Mouse (Mus musculus) liver, embryonic 16.5 days (tissue): ENCODE data around the gene Akt1. TPM values are rescaled to one million over a fixed set of nuclear protein-coding genes. Genes with fewer than 3 reads are reported as not detected.

Source experiments
- ATAC-seq: fragments of 200-750 bp; cut with Nextera tagmentation; 2 replicates; pipeline ENCODE4 v1.8.0; 2017; ENCODE audit warnings: low read depth, mild to moderate bottlenecking, moderate number of reproducible peaks, moderate library complexity
- H3K27ac ChIP-seq: fragments of 300-500 bp; sonication (generic); 2 replicates; pipeline ENCODE4 v1.5.1; 2014; ENCODE audit warnings: mild to moderate bottlenecking, low read length
- H3K27me3 ChIP-seq: fragments of 300-500 bp; sonication (generic); 2 replicates; pipeline ENCODE4 v1.6.1; 2014; ENCODE audit warnings: low read depth, low read length, mixed read lengths; ENCODE audit not compliant: control insufficient read depth, insufficient read depth
- H3K36me3 ChIP-seq: fragments of 300-500 bp; sonication (generic); 2 replicates; pipeline ENCODE4 v1.6.1; 2014; ENCODE audit warnings: mild to moderate bottlenecking; ENCODE audit not compliant: control insufficient read depth, insufficient read depth
- H3K4me1 ChIP-seq: fragments of 300-500 bp; sonication (generic); 2 replicates; pipeline ENCODE4 v1.6.1; 2014; ENCODE audit warnings: low read depth, low read length, mixed read lengths; ENCODE audit not compliant: control insufficient read depth
- H3K4me2 ChIP-seq: fragments of 300-500 bp; sonication (generic); 2 replicates; pipeline ENCODE4 v1.6.1; 2014; ENCODE audit warnings: low read depth, low read length, mixed read lengths
- H3K4me3 ChIP-seq: fragments of 300-500 bp; sonication (generic); 2 replicates; pipeline ENCODE4 v1.5.1; 2014; ENCODE audit warnings: low read depth, mild to moderate bottlenecking, low read length
- H3K9ac ChIP-seq: fragments of 300-500 bp; sonication (generic); 2 replicates; pipeline ENCODE4 v1.6.1; 2014; ENCODE audit warnings: low read depth, low read length
- H3K9me3 ChIP-seq: fragments of 300-500 bp; sonication (generic); replicated peaks from 2 replicates; pipeline ENCODE4 v1.6.1; 2016; ENCODE audit warnings: low read length; ENCODE audit not compliant: control insufficient read depth
- WGBS: fragments of 180-500 bp; shearing (Covaris S2); extraction: QIAGEN DNeasy Blood & Tissue Kit; methylation state at CpG from one replicate; pipeline ENCODE4 v1.1.7; 2014; ENCODE audit not compliant: insufficient replicate concordance; 5-methylcytosine and 5-hydroxymethylcytosine counted together
- polyA plus RNA-seq: library from polyadenylated mRNA; unstranded; fragments of >200 nt; fragmentation: Nextera tagmentation; extraction: Ambion mirVana; gene quantifications from 2 replicates; pipeline ENCODE4 v1.2.1, GENCODE M21; 2015

Akt1 gene
- polyA plus RNA-seq, 1 experiment from 2014 or later = 8.9 TPM

DNA sequence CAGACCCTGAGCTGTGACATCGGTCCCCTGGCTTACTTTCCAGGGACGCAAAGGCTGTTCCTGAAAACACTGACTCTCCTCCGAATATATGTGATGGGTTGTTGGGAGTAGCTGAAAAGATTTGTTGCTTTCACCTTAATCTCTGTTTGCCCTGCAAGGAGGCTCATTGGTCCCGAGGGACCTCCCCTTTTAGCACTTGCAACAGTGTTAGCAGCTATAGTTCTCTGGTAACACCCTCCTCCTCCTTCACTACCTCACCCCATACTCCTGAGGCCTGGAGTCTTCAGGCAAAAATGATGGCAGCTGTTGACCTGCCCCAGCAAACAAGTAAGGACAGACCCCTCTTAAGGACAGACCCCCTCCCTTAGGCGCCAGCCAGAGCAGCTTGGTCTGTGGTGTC, 44.3 kb upstream of the Akt1 start:
- ATAC-seq = no peak
- H3K27me3 ChIP-seq = peaks cover 32% of the 10 kb centered on the region
- H3K9me3 ChIP-seq = no peaks in the 10 kb centered on the region
- no peaks in the 10 kb centered on the region for H3K36me3 ChIP-seq
- H3K4me1 ChIP-seq = peaks cover 3% of the 10 kb centered on the region
- H3K4me2 ChIP-seq = no peak overlapping the region
- H3K27ac ChIP-seq = no peak overlapping the region
- no peak overlapping the region for H3K9ac ChIP-seq
- H3K4me3 ChIP-seq = no peak overlapping the region
- 48% methylated on average over 5 of the region's 5 CpGs for WGBS

DNA sequence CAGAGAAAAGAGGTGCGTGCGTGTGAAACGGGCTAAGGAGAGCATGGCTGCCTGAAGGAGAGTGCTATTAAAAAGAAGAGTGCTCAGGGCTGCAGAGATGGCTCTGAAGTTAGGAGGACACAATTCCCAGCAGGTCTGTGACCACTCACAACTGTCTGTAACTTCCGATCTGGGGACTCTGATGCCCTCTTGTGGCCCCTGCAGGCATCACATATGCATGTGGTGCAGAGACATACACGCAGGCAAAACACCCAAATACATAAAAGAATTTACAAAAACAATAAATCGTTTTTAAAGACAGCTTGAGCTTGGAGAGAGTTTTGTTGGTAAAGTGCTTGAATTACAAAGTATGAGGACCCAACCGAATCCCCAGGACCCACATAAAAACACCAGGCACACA, 42.5 kb upstream of the Akt1 start:
- 26% methylated on average over 7 of the region's 7 CpGs for WGBS
- Histone ChIP-seq H3K9me3 (no peaks in the 10 kb centered on the region), H3K27ac (no peak overlapping the region), H3K4me1 (peaks cover 1% of the 10 kb centered on the region; the same call in 1 of the 2 replicates), H3K4me2 (no peak overlapping the region), H3K36me3 (no peaks in the 10 kb centered on the region), H3K27me3 (peaks cover 17% of the 10 kb centered on the region), H3K4me3 (no peak overlapping the region), H3K9ac (no peak overlapping the region)
- no peak for ATAC-seq

DNA sequence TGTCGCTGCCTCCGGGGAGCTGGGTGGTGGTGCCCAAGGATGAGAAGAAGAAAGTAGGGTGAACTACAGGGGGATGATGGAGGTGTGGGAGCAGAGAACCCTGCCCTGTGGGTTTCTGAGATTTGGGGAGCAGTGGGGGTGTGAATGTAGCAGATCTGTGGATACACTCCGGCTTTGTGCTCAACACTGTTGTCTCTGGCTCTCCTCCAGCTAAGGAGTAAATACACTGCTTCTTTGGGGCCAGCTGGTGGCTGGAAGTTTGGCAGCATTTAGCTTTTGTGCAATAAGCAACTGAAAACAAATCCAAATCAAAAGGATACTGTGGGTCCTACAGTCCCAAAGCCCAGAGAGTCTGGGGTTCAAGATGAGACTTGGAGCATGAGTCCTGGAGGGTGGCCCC, 39.3 kb upstream of the Akt1 start:
- H3K4me2 ChIP-seq = no peak overlapping the region
- H3K9me3 ChIP-seq = no peaks in the 10 kb centered on the region
- H3K27me3 ChIP-seq = no peaks in the 10 kb centered on the region
- no peak overlapping the region for H3K4me3 ChIP-seq
- H3K4me1 ChIP-seq = no peaks in the 10 kb centered on the region; the same call in 1 of the 2 replicates
- H3K9ac ChIP-seq = no peak overlapping the region
- peak; percentile 33; the same call in 1 of the 2 replicates for ATAC-seq
- 48% methylated on average over 3 of the region's 3 CpGs for WGBS
- no peak overlapping the region for H3K27ac ChIP-seq
- H3K36me3 ChIP-seq = no peaks in the 10 kb centered on the region

- H3K4me2 ChIP-seq = no peak overlapping the region
- no peaks in the 10 kb centered on the region for H3K36me3 ChIP-seq
- no peak overlapping the region for H3K27ac ChIP-seq
- peaks cover 7% of the 10 kb centered on the region for H3K27me3 ChIP-seq
- no peak overlapping the region for H3K4me3 ChIP-seq
- ATAC-seq = no peak
- H3K9ac ChIP-seq = no peak overlapping the region
- WGBS = 22% methylated on average over 8 of the region's 8 CpGs
- peaks cover 2% of the 10 kb centered on the region; the same call in 1 of the 2 replicates for H3K4me1 ChIP-seq
- no peaks in the 10 kb centered on the region for H3K9me3 ChIP-seq
Measured at GRCm38 (mm10) chr12:112707573-112707869, 32.8 kb upstream of the Akt1 start.

DNA sequence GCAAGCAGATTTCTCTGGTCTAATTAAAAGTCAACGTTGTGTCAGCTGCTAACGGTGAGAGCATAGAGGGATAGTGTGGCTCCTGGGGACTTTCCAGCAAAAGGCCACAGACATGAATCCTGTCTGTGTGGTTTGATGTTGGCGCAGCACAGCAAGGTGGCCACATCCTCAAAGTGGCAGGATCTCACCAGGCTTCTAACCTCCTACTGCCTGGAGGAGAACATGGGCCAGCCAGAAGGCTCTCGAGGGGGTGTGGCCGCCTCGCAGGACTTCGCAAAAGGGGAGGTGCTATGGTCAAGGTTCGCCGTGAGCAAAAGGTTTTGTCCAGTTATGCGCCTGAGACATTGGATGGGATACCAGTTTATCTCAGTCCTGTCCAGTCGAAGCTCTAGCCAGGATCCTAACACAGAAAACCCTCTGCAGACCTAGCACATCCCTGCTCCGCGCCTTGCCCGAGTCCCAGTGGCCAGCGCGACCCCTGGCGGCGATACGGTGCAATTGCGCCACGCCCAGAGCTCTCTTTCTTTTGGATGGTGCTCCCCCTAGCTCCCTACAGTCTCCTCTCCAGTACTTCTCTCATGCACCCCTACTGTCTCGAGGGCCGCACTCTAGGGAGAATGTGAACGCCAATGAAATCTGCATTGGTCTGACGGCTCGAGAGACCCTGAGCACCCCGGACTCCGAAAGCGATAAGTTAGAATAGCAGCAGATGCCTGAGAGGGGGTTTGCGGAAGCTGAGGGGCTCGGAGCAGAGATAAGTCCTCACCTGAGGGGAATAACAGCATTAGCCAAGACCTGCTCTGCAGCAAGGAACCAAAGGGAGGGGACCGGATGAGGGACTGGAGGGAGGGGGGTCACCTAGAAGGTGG, 32.3 kb upstream of the Akt1 start:
- 10% methylated on average over 32 of the region's 32 CpGs for WGBS
- Histone ChIP-seq H3K4me3 (0 out of 2 replicates have a peak overlapping the region, but pooled peaks have one; percentile 9), H3K36me3 (no peaks in the 10 kb centered on the region), H3K4me2 (peak overlapping the region; percentile 41; the same call in 1 of the 2 replicates), H3K27me3 (peaks cover 7% of the 10 kb centered on the region), H3K9ac (no peak overlapping the region), H3K4me1 (peaks cover 2% of the 10 kb centered on the region; the same call in 1 of the 2 replicates), H3K9me3 (no peaks in the 10 kb centered on the region), H3K27ac (no peak overlapping the region)
- peak; percentile 74 for ATAC-seq

DNA sequence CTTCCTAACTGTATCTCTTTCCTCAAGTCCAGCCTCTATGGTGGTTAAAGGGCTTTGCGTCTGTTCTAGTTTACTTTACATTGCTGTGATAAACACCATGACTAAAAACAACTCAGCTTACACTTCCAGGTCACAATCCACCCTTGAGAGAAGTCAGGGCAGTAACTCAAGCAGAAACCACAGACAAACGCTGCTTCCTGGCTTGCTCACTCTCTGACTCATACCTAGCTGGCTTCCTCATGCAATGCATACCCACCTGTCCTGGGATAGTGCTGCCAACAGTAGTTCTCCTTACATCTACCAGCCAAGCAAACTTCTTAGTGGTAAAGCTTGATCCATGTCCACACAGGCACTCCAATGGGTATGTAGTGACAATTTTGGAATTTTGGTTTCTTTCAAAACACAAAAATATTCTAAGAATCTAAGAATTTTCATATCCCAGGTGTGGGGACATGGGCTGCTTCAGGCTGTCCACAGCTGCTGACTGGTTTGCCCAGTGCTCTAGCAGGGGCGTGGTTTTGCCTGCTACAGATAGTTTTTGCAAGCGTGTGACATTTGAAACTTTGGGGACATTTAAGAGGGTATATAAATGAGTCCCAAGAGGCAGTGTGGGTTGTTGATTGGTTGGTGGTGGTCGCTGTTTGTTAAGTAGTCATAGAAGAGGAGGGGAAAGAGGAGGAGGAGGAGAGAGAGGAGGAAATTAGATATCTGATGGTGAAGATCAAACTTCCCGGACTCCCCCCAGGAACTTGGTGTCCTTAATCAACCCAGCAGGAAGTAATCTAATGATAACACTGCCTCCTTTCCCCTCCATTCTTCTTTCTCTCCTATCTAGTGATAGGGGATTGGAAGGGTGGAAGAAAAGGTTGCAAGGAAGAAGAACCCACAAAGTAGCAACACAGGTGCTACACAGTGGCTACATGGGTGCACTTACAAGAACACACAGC, 28.0 kb upstream of the Akt1 start:
- Histone ChIP-seq H3K27ac (no peak overlapping the region), H3K9me3 (no peaks in the 10 kb centered on the region), H3K9ac (no peak overlapping the region), H3K36me3 (no peaks in the 10 kb centered on the region), H3K4me3 (no peak overlapping the region), H3K4me1 (peaks cover 2% of the 10 kb centered on the region; the same call in 1 of the 2 replicates), H3K4me2 (no peak overlapping the region), H3K27me3 (peaks cover 14% of the 10 kb centered on the region)
- ATAC-seq = no peak
- 22% methylated on average over 6 of the region's 6 CpGs for WGBS

GRCm38 (mm10) chr12:112700522-112700921, 25.8 kb upstream of the Akt1 start:
- Histone ChIP-seq H3K27ac (no peak overlapping the region), H3K9me3 (no peaks in the 10 kb centered on the region), H3K27me3 (peaks cover 13% of the 10 kb centered on the region), H3K4me2 (no peak overlapping the region), H3K4me1 (no peaks in the 10 kb centered on the region), H3K9ac (no peak overlapping the region), H3K36me3 (no peaks in the 10 kb centered on the region), H3K4me3 (no peak overlapping the region)
- WGBS = 20% methylated on average over 15 of the region's 15 CpGs
- ATAC-seq = no peak

GRCm38 (mm10) chr12:112696806-112697425, 22.2 kb upstream of the Akt1 start:
- no peak overlapping the region for H3K4me2 ChIP-seq
- no peak overlapping the region for H3K4me3 ChIP-seq
- H3K27ac ChIP-seq = no peak overlapping the region
- no peak for ATAC-seq
- H3K27me3 ChIP-seq = peaks cover 13% of the 10 kb centered on the region
- no peaks in the 10 kb centered on the region for H3K9me3 ChIP-seq
- H3K9ac ChIP-seq = no peak overlapping the region
- no peaks in the 10 kb centered on the region for H3K36me3 ChIP-seq
- 55% methylated on average over 3 of the region's 3 CpGs for WGBS
- peaks cover 15% of the 10 kb centered on the region for H3K4me1 ChIP-seq
